Mouse (Mus musculus): ENCODE measurements around the gene Ifitm6.
"Not testable (repeated sequence)": the region's sequence is repeated elsewhere in the genome, so short reads cannot be mapped to it uniquely, and the experiment has no call there.

Gene Ifitm6

GRCm38 (mm10) chr7:141041661-141042060, 23.9 kb upstream of the Ifitm6 start:
- DNase-seq (ENCODE audit: low read depth), result no peak

- no peak for DNase-seq (ENCODE audit: low read depth)
Observed at GRCm38 (mm10) chr7:141040867-141041606, 23.3 kb upstream of the Ifitm6 start.

GRCm38 (mm10) chr7:141039386-141040107, 21.8 kb upstream of the Ifitm6 start:
- DNase-seq (ENCODE audit: low read depth), result no peak

- no peak for DNase-seq (ENCODE audit: low read depth)
Observed at GRCm38 (mm10) chr7:141038090-141039032, 20.6 kb upstream of the Ifitm6 start.

- not testable (repeated sequence) for DNase-seq (ENCODE audit: low read depth)
Observed at GRCm38 (mm10) chr7:141036624-141037023, 18.9 kb upstream of the Ifitm6 start.

- DNase-seq (ENCODE audit: low read depth), result no peak
Observed at GRCm38 (mm10) chr7:141032458-141033167, 14.9 kb upstream of the Ifitm6 start.

GRCm38 (mm10) chr7:141030390-141030789, 12.7 kb upstream of the Ifitm6 start:
- DNase-seq (ENCODE audit: low read depth), result no peak

- no peak for DNase-seq (ENCODE audit: low read depth)
Observed at GRCm38 (mm10) chr7:141028831-141029230, 11.1 kb upstream of the Ifitm6 start, which contains the start of gene Gm17387. Gene Gm17387 (plus strand): TSS chr7:141029131.

- no peak for DNase-seq (ENCODE audit: low read depth)
Observed at GRCm38 (mm10) chr7:141026740-141027098, 9.0 kb upstream of the Ifitm6 start.

- no peak for DNase-seq (ENCODE audit: low read depth)
Observed at GRCm38 (mm10) chr7:141026097-141026739, 8.5 kb upstream of the Ifitm6 start.

GRCm38 (mm10) chr7:141024865-141025838, 7.4 kb upstream of the Ifitm6 start:
- no peak for DNase-seq (ENCODE audit: low read depth)

- no peak for DNase-seq (ENCODE audit: low read depth)
Observed at GRCm38 (mm10) chr7:141021489-141022449, 4.0 kb upstream of the Ifitm6 start.

GRCm38 (mm10) chr7:141019028-141019427, 1.3 kb upstream of the Ifitm6 start:
- no peak for DNase-seq (ENCODE audit: low read depth)

GRCm38 (mm10) chr7:141016707-141017697, 722 bp downstream of the Ifitm6 start:
- no peak for DNase-seq (ENCODE audit: low read depth)

GRCm38 (mm10) chr7:141011238-141011770, 6.4 kb downstream of the Ifitm6 start:
- no peak for DNase-seq (ENCODE audit: low read depth)

GRCm38 (mm10) chr7:141010593-141010992, 7.1 kb downstream of the Ifitm6 start, which contains the start of gene Ifitm3:
Gene Ifitm3 (minus strand): TSS chr7:141010770.
- no peak for DNase-seq (ENCODE audit: low read depth)

GRCm38 (mm10) chr7:141009665-141010064, 8.1 kb downstream of the Ifitm6 start:
- DNase-seq (ENCODE audit: low read depth), result no peak
